Mouse (Mus musculus) right cerebral cortex, postnatal 4 days (tissue): ENCODE measurements around the gene Krt19.

Experiments used
- DNase-seq: peaks from one replicate; pipeline ENCODE4 v3.0.0-alpha.2; 2022

Krt19 gene

GRCm38 (mm10) chr11:100136559-100136958 lies 11.9 kb downstream of the Krt19 start:
- DNase-seq, result no peak

GRCm38 (mm10) chr11:100135731-100136130 lies 12.7 kb downstream of the Krt19 start, which contains the start of gene Krt15:
Gene Krt15, minus strand, starts transcription at chr11:100135928.
- no peak for DNase-seq

GRCm38 (mm10) chr11:100124901-100125300 lies 23.6 kb downstream of the Krt19 start:
- no peak for DNase-seq

GRCm38 (mm10) chr11:100121466-100121865 lies 27.0 kb downstream of the Krt19 start, which contains the start of gene Krt13:
Gene Krt13, minus strand, starts transcription at chr11:100121566.
- DNase-seq, result no peak

GRCm38 (mm10) chr11:100120331-100120730 lies 28.1 kb downstream of the Krt19 start:
- DNase-seq, result no peak

GRCm38 (mm10) chr11:100113742-100114029 lies 34.8 kb downstream of the Krt19 start:
- DNase-seq, result no peak

GRCm38 (mm10) chr11:100112935-100113741 lies 35.3 kb downstream of the Krt19 start:
- DNase-seq, result no peak

- DNase-seq, result no peak
Measured at GRCm38 (mm10) chr11:100105576-100106122, 42.8 kb downstream of the Krt19 start, which contains the start of gene Krt36. Gene Krt36, minus strand, starts transcription at chr11:100105626.

- no peak for DNase-seq
Measured at GRCm38 (mm10) chr11:100102693-100103429, 45.6 kb downstream of the Krt19 start.

GRCm38 (mm10) chr11:100100391-100100790 lies 48.1 kb downstream of the Krt19 start:
- DNase-seq, result no peak

GRCm38 (mm10) chr11:100097819-100098218 lies 50.6 kb downstream of the Krt19 start:
- no peak for DNase-seq

GRCm38 (mm10) chr11:100096141-100096540 lies 52.3 kb downstream of the Krt19 start, which contains the start of gene Krt35:
Gene Krt35, minus strand, starts transcription at chr11:100096241.
- no peak for DNase-seq
